Mouse (Mus musculus) small intestine, adult 2 months (tissue): ENCODE data around the gene Olfr25. TPM values are rescaled to one million over a fixed set of nuclear protein-coding genes. Genes with fewer than 3 reads are reported as not detected.

Experiments used
- H3K27ac ChIP-seq: fragments of 200-500 bp; 2 replicates; pipeline ENCODE4 v1.5.1; 2012; ENCODE audit warnings: low read depth, low read length, control low read depth, inconsistent platforms; ENCODE audit not compliant: insufficient read depth
- H3K27me3 ChIP-seq: fragments of 200-500 bp; 2 replicates; pipeline ENCODE4 v1.6.1; 2012; ENCODE audit warnings: mild to moderate bottlenecking, moderate library complexity, low read length, inconsistent platforms; ENCODE audit not compliant: control insufficient read depth, insufficient read depth
- H3K36me3 ChIP-seq: fragments of 200-500 bp; 2 replicates; pipeline ENCODE4 v1.6.1; 2012; ENCODE audit warnings: mild to moderate bottlenecking, low read length, control low read depth, inconsistent platforms; ENCODE audit not compliant: control insufficient read depth, insufficient read depth
- H3K4me1 ChIP-seq: fragments of 200-500 bp; 2 replicates; pipeline ENCODE4 v1.6.1; 2012; ENCODE audit warnings: low read length, inconsistent platforms, mixed read lengths; ENCODE audit not compliant: control insufficient read depth, insufficient read depth, insufficient read length
- H3K4me3 ChIP-seq: fragments of 200-500 bp; 2 replicates; pipeline ENCODE4 v1.5.1; 2012; ENCODE audit warnings: low read depth, mild to moderate bottlenecking, control low read depth, inconsistent platforms, low read length, moderate library complexity
- CTCF ChIP-seq: fragments of 200-500 bp; IDR thresholded peaks from 2 replicates; pipeline ENCODE4 v1.5.1; 2012; ENCODE audit warnings: low read depth, mild to moderate bottlenecking, control low read depth, inconsistent platforms, low read length, moderate library complexity, mixed read lengths; ENCODE audit not compliant: insufficient replicate concordance, insufficient read length; ENCODE audit errors: extremely low read depth
- POLR2A ChIP-seq: fragments of 200-500 bp; IDR thresholded peaks from 2 replicates; pipeline ENCODE4 v1.6.1; 2012; ENCODE audit warnings: low read depth, mild to moderate bottlenecking, control low read depth, inconsistent platforms, low read length, moderate library complexity
- WGBS: fragments of 180-500 bp; shearing (Covaris S2); methylation state at CpG from one replicate; pipeline ENCODE4 v1.1.7; 2018; 5-methylcytosine and 5-hydroxymethylcytosine counted together
- polyA plus RNA-seq: library from polyadenylated mRNA; depleted of rRNA; stranded (reverse); fragments of >200 nt; gene quantifications from 2 replicates; pipeline ENCODE4 v1.2.3, GENCODE M21; 2012; rRNA removed

Olfr25 gene
- not detected in 2 replicates for polyA plus RNA-seq

DNA sequence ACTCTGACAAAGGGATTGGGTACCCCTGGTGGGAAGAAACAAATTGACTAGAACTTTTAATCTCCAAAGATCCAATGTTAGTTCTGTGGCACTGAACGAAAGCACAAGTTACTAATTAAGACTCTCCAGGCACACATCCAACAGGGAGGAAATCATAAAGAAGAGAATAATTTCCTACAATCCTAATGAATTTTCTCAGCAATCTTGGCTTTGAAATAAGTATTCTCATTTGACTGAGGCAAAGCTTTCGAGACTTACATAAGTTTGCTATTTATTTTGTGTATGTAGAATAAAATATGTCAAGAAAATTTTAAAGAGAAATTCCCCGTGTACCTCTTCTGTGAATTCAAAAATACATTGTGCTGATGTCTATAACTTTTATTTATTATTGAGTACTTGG, at the start of gene Olfr25:
Olfr25 (plus strand) TSS at position 301 of the 400 bp plus-strand sequence.
- 67% methylated on average over 3 of the region's 3 CpGs for WGBS
- Histone ChIP-seq H3K27ac (no peak within 1 kb of the TSS), H3K27me3 (no peaks in the 10 kb centered on the region), H3K4me1 (no peaks in the 10 kb centered on the region), H3K4me3 (no peak within 1 kb of the TSS), H3K36me3 (no peaks in the 10 kb centered on the region)
- no peak for TF ChIP-seq POLR2A
- TF ChIP-seq CTCF = no peak

DNA sequence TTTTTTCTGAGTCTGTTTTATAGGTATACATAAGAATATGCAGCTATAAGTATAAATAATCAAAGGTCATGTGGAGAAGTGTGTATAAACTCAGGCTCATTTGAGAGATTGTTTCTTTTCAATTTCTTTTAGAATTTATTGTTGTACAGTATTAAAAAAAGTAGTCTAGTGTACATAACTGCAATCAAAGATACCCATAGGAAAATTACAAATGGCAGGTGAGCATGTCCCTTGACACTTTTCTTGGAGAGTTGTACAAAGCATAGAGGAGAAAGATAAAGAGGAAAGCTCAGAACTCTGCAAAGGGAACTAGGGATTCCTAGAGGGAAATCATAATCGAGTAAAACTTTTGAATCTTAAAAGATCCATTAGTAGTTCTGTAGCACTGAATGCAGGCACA, 38.1 kb upstream of the Olfr25 start, which contains the start of gene Olfr896-ps1:
Olfr896-ps1 (plus strand) TSS at position 301 of the 400 bp plus-strand sequence.
- H3K27me3 ChIP-seq = no peaks in the 10 kb centered on the region
- H3K4me3 ChIP-seq = no peak within 1 kb of the TSS
- 80% methylated on average over 1 of the region's 1 CpGs for WGBS
- TF ChIP-seq POLR2A (no peak), CTCF (no peak)
- H3K27ac ChIP-seq = no peak within 1 kb of the TSS
- H3K36me3 ChIP-seq = no peaks in the 10 kb centered on the region
- H3K4me1 ChIP-seq = no peaks in the 10 kb centered on the region

DNA sequence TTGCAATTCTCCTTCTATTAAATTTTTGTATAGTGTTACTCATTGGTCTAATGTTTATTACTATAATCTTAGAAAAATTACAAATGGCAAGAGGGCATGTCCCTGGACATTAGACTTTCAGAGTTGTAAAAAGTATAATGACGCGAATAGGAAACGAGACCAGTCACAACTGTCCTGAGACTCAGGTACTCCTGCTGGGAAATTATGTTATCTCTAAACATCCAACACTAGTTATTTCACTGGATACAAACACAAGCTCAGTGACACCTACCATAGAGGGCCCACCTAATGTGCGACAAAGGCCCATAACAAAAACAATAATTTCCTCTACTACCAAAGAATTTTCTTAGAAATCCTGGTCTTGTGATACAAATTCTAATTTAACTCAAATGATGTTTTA, 19.3 kb downstream of the Olfr25 start, which contains the start of gene Olfr898:
Olfr898 (plus strand) TSS at position 301 of the 400 bp plus-strand sequence.
- Histone ChIP-seq H3K4me1 (no peaks in the 10 kb centered on the region), H3K4me3 (no peak within 1 kb of the TSS), H3K36me3 (no peaks in the 10 kb centered on the region), H3K27me3 (no peaks in the 10 kb centered on the region), H3K27ac (no peak within 1 kb of the TSS)
- WGBS = 82% methylated on average over 4 of the region's 4 CpGs
- no peak for TF ChIP-seq CTCF
- no peak for TF ChIP-seq POLR2A

DNA sequence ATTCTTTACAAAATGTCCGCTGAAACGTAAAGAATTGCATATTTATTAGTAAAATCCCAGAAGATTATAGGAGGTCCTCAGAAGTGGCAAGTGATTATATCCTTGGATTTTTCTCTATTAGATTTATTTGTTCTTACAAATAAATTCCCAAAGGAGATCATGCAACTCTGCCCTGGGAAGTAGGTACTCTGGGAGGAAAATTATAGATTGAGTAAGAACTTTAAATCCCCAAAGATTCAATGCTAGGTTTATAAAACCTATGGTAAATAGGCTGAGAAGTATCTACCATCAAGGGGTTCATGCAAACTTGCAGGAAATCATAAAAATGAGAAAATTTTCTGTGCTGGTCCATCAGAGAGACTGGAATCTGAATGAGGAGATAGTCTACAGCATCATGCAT, 37.7 kb downstream of the Olfr25 start, which contains the start of gene Olfr250:
Olfr250 (plus strand) TSS at position 301 of the 400 bp plus-strand sequence.
- no peaks in the 10 kb centered on the region for H3K27me3 ChIP-seq
- H3K36me3 ChIP-seq = no peaks in the 10 kb centered on the region
- WGBS = 91% methylated on average over 2 of the region's 2 CpGs
- H3K27ac ChIP-seq = no peak within 1 kb of the TSS
- H3K4me1 ChIP-seq = no peaks in the 10 kb centered on the region
- TF ChIP-seq CTCF = no peak
- no peak within 1 kb of the TSS for H3K4me3 ChIP-seq

DNA sequence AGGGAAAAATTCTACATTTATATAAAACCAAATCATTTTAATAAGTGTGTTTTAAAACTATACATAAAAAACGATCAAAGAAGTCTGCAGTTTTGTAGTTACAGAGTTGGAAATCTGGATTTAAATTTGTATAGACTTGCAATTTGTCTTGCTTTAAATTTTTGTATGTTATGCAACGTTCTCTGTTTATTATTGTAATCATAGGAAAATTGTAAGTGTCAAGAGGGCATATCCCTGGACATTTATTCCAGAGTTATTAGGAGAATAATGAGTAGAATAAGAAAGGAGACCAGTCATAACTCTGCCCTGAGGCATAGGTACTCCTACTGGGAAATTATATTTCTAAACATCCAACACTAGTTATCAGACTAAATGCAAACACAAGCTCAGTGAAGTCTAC, 47.9 kb downstream of the Olfr25 start, which contains the start of gene Olfr251:
Olfr251 (plus strand) TSS at position 301 of the 400 bp plus-strand sequence.
- 50% methylated on average over 2 of the region's 2 CpGs for WGBS
- H3K4me3 ChIP-seq = no peak within 1 kb of the TSS
- no peak for TF ChIP-seq POLR2A
- TF ChIP-seq CTCF = no peak
- no peaks in the 10 kb centered on the region for H3K4me1 ChIP-seq
- H3K36me3 ChIP-seq = no peaks in the 10 kb centered on the region
- H3K27me3 ChIP-seq = no peaks in the 10 kb centered on the region
- no peak within 1 kb of the TSS for H3K27ac ChIP-seq

Other genes starting within 250 kb of the Olfr25 start
- not detected in 2 replicates for gene Olfr887, start 245.0 kb upstream of the Olfr25 start, polyA plus RNA-seq
- gene Olfr888, start 220.9 kb upstream of the Olfr25 start, polyA plus RNA-seq = not detected in 2 replicates
- not detected in 2 replicates for gene Olfr889, start 213.9 kb upstream of the Olfr25 start, polyA plus RNA-seq
- gene Olfr890, start 186.5 kb upstream of the Olfr25 start, polyA plus RNA-seq = not detected in 2 replicates
- gene Olfr891, start 148.2 kb upstream of the Olfr25 start, polyA plus RNA-seq = not detected in 2 replicates
- not detected in 2 replicates for gene Olfr893, start 120.7 kb upstream of the Olfr25 start, polyA plus RNA-seq
- not detected in 2 replicates for gene Olfr894, start 111.0 kb upstream of the Olfr25 start, polyA plus RNA-seq
- gene Olfr143, start 76.3 kb upstream of the Olfr25 start, polyA plus RNA-seq = not detected in 2 replicates
- not detected in 2 replicates for gene Olfr895, start 61.2 kb upstream of the Olfr25 start, polyA plus RNA-seq
- not detected in 2 replicates for gene Olfr896-ps1, start 38.0 kb upstream of the Olfr25 start, polyA plus RNA-seq
- not detected in 2 replicates for gene Olfr898, start 19.4 kb downstream of the Olfr25 start, polyA plus RNA-seq
- not detected in 2 replicates for gene Olfr250, start 37.8 kb downstream of the Olfr25 start, polyA plus RNA-seq
- gene Olfr251, start 48.0 kb downstream of the Olfr25 start, polyA plus RNA-seq = not detected in 2 replicates
- not detected in 2 replicates for gene Olfr147, start 72.6 kb downstream of the Olfr25 start, polyA plus RNA-seq
- gene Olfr901, start 100.4 kb downstream of the Olfr25 start, polyA plus RNA-seq = not detected in 2 replicates
- not detected in 2 replicates for gene Olfr902, start 118.6 kb downstream of the Olfr25 start, polyA plus RNA-seq
- gene Olfr904, start 134.1 kb downstream of the Olfr25 start, polyA plus RNA-seq = not detected in 2 replicates
- gene Olfr905, start 142.0 kb downstream of the Olfr25 start, polyA plus RNA-seq = not detected in 2 replicates
- not detected in 2 replicates for gene Olfr906, start 158.0 kb downstream of the Olfr25 start, polyA plus RNA-seq
- not detected in 2 replicates for gene Olfr907, start 166.7 kb downstream of the Olfr25 start, polyA plus RNA-seq
- not detected in 2 replicates for gene Olfr911-ps1, start 192.5 kb downstream of the Olfr25 start, polyA plus RNA-seq
- gene Olfr910, start 208.8 kb downstream of the Olfr25 start, polyA plus RNA-seq = not detected in 2 replicates